Mouse (Mus musculus): ENCODE measurements around the gene Atn1. TPM values are rescaled to one million over a fixed set of nuclear protein-coding genes. Genes with fewer than 3 reads are reported as not detected.

Atn1 gene
- total RNA-seq, 2 experiments from 2014 or later = 78.4 to 80.2 TPM

Small RNAs within 50 kb of the gene (microRNA-seq; reads per million reads assigned to microRNA genes)
- 2.8 to 11.0 reads per million in 2 experiments for gene Mir141 (ENCODE audit: borderline number of aligned reads in 2 of 2)
- gene Mir200c (ENCODE audit: borderline number of aligned reads in 2 of 2) = 30.7 to 41.6 reads per million in 2 experiments

Other genes with a start within 250 kb of the Atn1 start
- gene C1ra, start 244.1 kb downstream of the Atn1 start, total RNA-seq (2021) = 10 to 100 TPM; 45.4 to 88.8 TPM
- gene C1s1, start 214.2 kb downstream of the Atn1 start, total RNA-seq (2021) = 10 to 100 TPM; 48.3 to 69.2 TPM
- 10 to 100 TPM in 1 of 2 experiments, 1 to 10 TPM in 1; 6.7 to 12.3 TPM for gene C1rb, start 186.2 kb downstream of the Atn1 start, total RNA-seq (2021)
- 1 to 10 TPM; 2.0 to 2.8 TPM for gene C1s2, start 120.4 kb downstream of the Atn1 start, total RNA-seq (2021)
- gene Lpcat3, start 93.5 kb downstream of the Atn1 start, total RNA-seq (2021) = 100 to 1,000 TPM in 1 of 2 experiments, 10 to 100 TPM in 1; 92.9 to 108 TPM
- gene Emg1, start 44.3 kb downstream of the Atn1 start, total RNA-seq (2021) = 10 to 100 TPM; 81.0 to 86.4 TPM
- 100 to 1,000 TPM; 285 to 301 TPM for gene Phb2, start 44.2 kb downstream of the Atn1 start, total RNA-seq (2021)
- 10 to 100 TPM in 1 of 2 experiments, 1 to 10 TPM in 1; 9.8 to 11.5 TPM for gene Ptpn6, start 17.8 kb downstream of the Atn1 start, total RNA-seq (2021)
- 100 to 1,000 TPM; 341 to 388 TPM for gene Grcc10, start 15.2 kb downstream of the Atn1 start, total RNA-seq (2021)
- not detected for gene Gm45234, start 503 bp downstream of the Atn1 start, total RNA-seq (2021)
- gene Eno2, start 13.1 kb upstream of the Atn1 start, total RNA-seq (2021) = 10 to 100 TPM; 19.8 to 37.7 TPM
- gene Lrrc23, start 23.2 kb upstream of the Atn1 start, total RNA-seq (2021) = under 1 TPM in 1 of 2 experiments, not detected in 1; 0.90 TPM
- 10 to 100 TPM; 17.3 to 18.9 TPM for gene Spsb2, start 52.1 kb upstream of the Atn1 start, total RNA-seq (2021)
- 100 to 1,000 TPM; 383 to 517 TPM for gene Tpi1, start 57.8 kb upstream of the Atn1 start, total RNA-seq (2021)
- 100 to 1,000 TPM; 107 to 128 TPM for gene Usp5, start 73.0 kb upstream of the Atn1 start, total RNA-seq (2021)
- 1 to 10 TPM in 1 of 2 experiments, under 1 TPM in 1; 0.77 to 2.7 TPM for gene Cdca3, start 73.0 kb upstream of the Atn1 start, total RNA-seq (2021)
- 1 to 10 TPM; 9.2 to 9.6 TPM for gene Gnb3, start 83.8 kb upstream of the Atn1 start, total RNA-seq (2021)
- gene P3h3, start 101.2 kb upstream of the Atn1 start, total RNA-seq (2021) = 10 to 100 TPM; 24.1 to 24.4 TPM
- 1 to 10 TPM in 1 of 2 experiments, under 1 TPM in 1; 0.76 to 1.8 TPM for gene Gpr162, start 107.5 kb upstream of the Atn1 start, total RNA-seq (2021)
- gene Cd4, start 131.7 kb upstream of the Atn1 start, total RNA-seq (2021) = 1 to 10 TPM in 1 of 2 experiments, under 1 TPM in 1; 0.36 to 1.8 TPM
- gene Lag3, start 155.2 kb upstream of the Atn1 start, total RNA-seq (2021) = 1 to 10 TPM; 1.4 to 2.6 TPM
- gene Ptms, start 163.6 kb upstream of the Atn1 start, total RNA-seq (2021) = 100 to 1,000 TPM; 770 to 874 TPM
- 100 to 1,000 TPM; 298 to 321 TPM for gene Mlf2, start 174.9 kb upstream of the Atn1 start, total RNA-seq (2021)
- 100 to 1,000 TPM; 112 to 141 TPM for gene Cops7a, start 209.0 kb upstream of the Atn1 start, total RNA-seq (2021)
- gene Pianp, start 240.2 kb upstream of the Atn1 start, total RNA-seq (2021) = 1 to 10 TPM; 1.6 to 3.0 TPM

Data from adrenal gland, adult 18-20 months (tissue).